Mouse (Mus musculus) heart, postnatal 10 days (tissue): ENCODE data around the gene Dstn. TPM values are rescaled to one million over a fixed set of nuclear protein-coding genes. Genes with fewer than 3 reads are reported as not detected.

Source experiments
- DNase-seq, 2 experiments: peaks; one replicate each; pipeline ENCODE4 v3.0.0; 2021
- intact Hi-C: fragments of 180-260 bp; cut with DNase I; formaldehyde crosslinking; loops from one replicate; pipeline ENCODE4 v1.15.1; 2025
- total RNA-seq, 2 experiments: library from RNA; stranded (reverse); gene quantifications; 2 replicates each; pipeline ENCODE4 v1.2.3; 2021

Gene Dstn
- total RNA-seq, 2 experiments from 2014 or later = 486 to 498 TPM

- DNase-seq = no peak
- intact Hi-C loops = no loop called here
Observed at GRCm38 (mm10) chr2:143951028-143951420, 35.9 kb downstream of the Dstn start.

GRCm38 (mm10) chr2:143951546-143952315, 36.6 kb downstream of the Dstn start:
- intact Hi-C loops = no loop called here
- DNase-seq = peak in 1 of 2 experiments; percentile 32

GRCm38 (mm10) chr2:143953944-143954343, 38.8 kb downstream of the Dstn start:
- intact Hi-C loops = no loop called here

GRCm38 (mm10) chr2:143955004-143955403, 39.9 kb downstream of the Dstn start:
- intact Hi-C loops = no loop called here
- DNase-seq = no peak

More at GRCm38 (mm10) chr2:143953944-143954343, 38.8 kb downstream of the Dstn start:
- no peak for DNase-seq

GRCm38 (mm10) chr2:143955746-143956145, 40.6 kb downstream of the Dstn start:
- intact Hi-C loops = no loop called here
- DNase-seq = no peak

- intact Hi-C loops = no loop called here
- DNase-seq = no peak
Observed at GRCm38 (mm10) chr2:143962192-143962591, 47.1 kb downstream of the Dstn start.

- intact Hi-C loops = no loop called here
- no peak for DNase-seq
Observed at GRCm38 (mm10) chr2:143963318-143963717, 48.2 kb downstream of the Dstn start.

- intact Hi-C loops = no loop called here
- no peak for DNase-seq
Observed at GRCm38 (mm10) chr2:143969260-143969659, 54.1 kb downstream of the Dstn start.

- intact Hi-C loops = no loop called here
- DNase-seq = no peak
Observed at GRCm38 (mm10) chr2:143970841-143971240, 55.7 kb downstream of the Dstn start.

GRCm38 (mm10) chr2:143971887-143972286, 56.8 kb downstream of the Dstn start:
- DNase-seq = no peak
- intact Hi-C loops = no loop called here

GRCm38 (mm10) chr2:143973161-143973560, 58.0 kb downstream of the Dstn start:
- intact Hi-C loops = no loop called here
- no peak for DNase-seq

- intact Hi-C loops = no loop called here
Observed at GRCm38 (mm10) chr2:143975146-143975649, 60.1 kb downstream of the Dstn start.

GRCm38 (mm10) chr2:143978444-143979147, 63.5 kb downstream of the Dstn start:
- no peak for DNase-seq
- intact Hi-C loops = no loop called here

More at GRCm38 (mm10) chr2:143975146-143975649, 60.1 kb downstream of the Dstn start:
- no peak for DNase-seq

GRCm38 (mm10) chr2:143980781-143981398, 65.8 kb downstream of the Dstn start:
- intact Hi-C loops = loop anchor here (1.0 to 10.0 kb wide), 5 partner anchors 62 to 474 kb away; no protein-coding TSS in a partner anchor
- DNase-seq = peak; percentile 72 to 81

- no peak for DNase-seq
- intact Hi-C loops = loop anchor here (5.0 to 10.0 kb wide), 2 partner anchors 235 to 473 kb away; no protein-coding TSS in a partner anchor
Observed at GRCm38 (mm10) chr2:143982152-143982551, 67.0 kb downstream of the Dstn start.

- DNase-seq = no peak
- intact Hi-C loops = loop anchor here (5.0 to 10.0 kb wide), 2 partner anchors 234 to 472 kb away; no protein-coding TSS in a partner anchor
Observed at GRCm38 (mm10) chr2:143982901-143983300, 67.8 kb downstream of the Dstn start.

- intact Hi-C loops = loop anchor here (5.0 to 10.0 kb wide), 2 partner anchors 234 to 471 kb away; no protein-coding TSS in a partner anchor
- DNase-seq = no peak
Observed at GRCm38 (mm10) chr2:143983482-143983881, 68.4 kb downstream of the Dstn start.

- intact Hi-C loops = loop anchor here (10.0 kb wide), 1 partner anchor 467 kb away; no protein-coding TSS in a partner anchor
- DNase-seq = peak in 1 of 2 experiments; percentile 32
Observed at GRCm38 (mm10) chr2:143987485-143987884, 72.4 kb downstream of the Dstn start.

GRCm38 (mm10) chr2:143988016-143988415, 72.9 kb downstream of the Dstn start:
- no peak for DNase-seq
- intact Hi-C loops = loop anchor here (10.0 kb wide), 1 partner anchor 467 kb away; no protein-coding TSS in a partner anchor

- DNase-seq = peak in 1 of 2 experiments; percentile 40
- intact Hi-C loops = no loop called here
Observed at GRCm38 (mm10) chr2:143990997-143991396, 75.9 kb downstream of the Dstn start.
